Mouse (Mus musculus): ENCODE results near the gene Msh4. TPM values are rescaled to one million over a fixed set of nuclear protein-coding genes. Genes with fewer than 3 reads are reported as not detected.

Msh4 gene
- total and polyA plus RNA-seq, 3 experiments: 0.14 to 0.42 (median 0.16) TPM

DNA sequence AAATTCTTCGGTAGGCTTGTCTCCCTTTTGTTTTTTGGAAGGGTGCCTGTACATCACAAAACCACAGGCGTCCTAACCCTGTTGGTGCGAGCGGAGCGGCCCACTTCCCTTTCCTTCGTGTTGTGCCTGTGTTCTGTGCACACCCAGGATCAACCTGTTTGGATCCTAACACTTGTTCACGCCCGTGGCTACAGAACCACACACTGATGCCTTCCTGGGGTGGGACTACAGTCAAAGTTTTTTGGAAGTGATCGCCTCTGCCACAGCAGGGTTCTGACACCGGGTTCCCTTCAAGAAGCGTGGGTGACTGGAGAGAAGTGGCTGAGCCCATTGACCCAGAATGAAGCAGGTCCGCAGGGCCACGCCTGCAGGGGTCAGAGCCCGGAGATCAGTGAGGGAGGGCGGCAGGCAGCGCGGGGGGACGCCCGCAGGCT, 38.0 kb upstream of the Msh4 start (continued):
- no peak for TF ChIP-seq RAD21 (IDR thresholded peaks at IDR 0.05; ENCODE audit: low read depth, low read length)
- TF ChIP-seq SMC3 (IDR thresholded peaks at IDR 0.05; ENCODE audit: low read depth, low read length): no peak
- TF ChIP-seq POLR2AphosphoS2 (IDR thresholded peaks at IDR 0.05; ENCODE audit: low read depth, low read length): 0 out of 2 replicates have a peak, but pooled peaks have one; percentile 2
- TF ChIP-seq ETS1 (conservative IDR thresholded peaks at IDR 0.05; ENCODE audit: low read depth, low read length): peak; percentile 16; the same call in 1 of the 2 replicates
- 0 out of 2 replicates have a peak, but pooled peaks have one; percentile 9 for TF ChIP-seq BHLHE40 (IDR thresholded peaks at IDR 0.05; ENCODE audit: low read depth, low read length)
- TF ChIP-seq CHD1 (IDR thresholded peaks at IDR 0.05; ENCODE audit: low read depth, low read length): no peak; the same call in none of the 2 replicates

DNA sequence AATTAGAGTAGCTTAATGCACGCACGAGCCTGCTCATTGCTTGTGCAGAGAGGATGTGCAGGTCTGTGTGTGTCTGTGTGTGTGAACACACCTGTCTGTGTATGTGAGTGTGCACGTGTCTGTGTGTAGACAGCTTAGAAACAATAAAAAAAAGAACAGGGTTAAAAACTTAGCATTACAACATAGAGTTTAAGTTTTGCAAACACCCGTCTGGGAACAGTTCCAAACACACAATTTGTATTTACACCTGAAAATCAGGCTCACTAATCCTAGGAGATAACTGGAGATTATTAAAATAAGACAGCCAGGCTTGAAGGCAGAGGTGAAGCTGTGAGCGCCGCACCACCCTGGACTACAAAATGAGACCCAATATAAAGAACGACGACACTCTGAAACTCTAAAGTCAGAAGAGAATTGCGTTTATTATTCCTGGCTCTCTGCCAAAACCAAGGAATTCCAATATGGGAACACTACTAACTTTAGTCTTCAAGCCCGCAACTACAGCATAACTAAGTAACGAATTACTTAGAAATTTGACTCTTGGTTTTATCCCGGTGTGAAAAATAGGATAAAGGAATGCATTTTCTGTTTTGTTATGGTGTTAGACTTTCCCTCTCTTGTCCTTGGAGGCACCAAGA, 37.2 kb upstream of the Msh4 start:
- H3K4me1 ChIP-seq (ENCODE audit: control insufficient read depth in 1 of 2, insufficient read depth in 2 of 2): peaks cover 2 to 35% of the 10 kb centered on the region in 2 experiments; a peak in 2 of 4 replicates
- no peaks in the 10 kb centered on the region for H3K9me3 ChIP-seq (replicated peaks; ENCODE audit: low read length)
- TF ChIP-seq CHD2 (IDR thresholded peaks at IDR 0.05; ENCODE audit: low read length) (no peak), POLR2A (IDR thresholded peaks at IDR 0.05; ENCODE audit: low read depth, low read length) (no peak)
- H3K9ac ChIP-seq (ENCODE audit: insufficient read depth, low read depth): peak overlapping the region; percentile 47
- in situ Hi-C loops (cut with MboI; ENCODE audit: low pct_ligation_motif_present, low pct_unique_long_range_greater_than_20kb, low sequenced_read_pairs) (no loop called here), dilution Hi-C loops (cut with MboI; ENCODE audit: extremely low pct_ligation_motif_present, extremely low pct_unique_long_range_greater_than_20kb, low sequenced_read_pairs) (no loop called here)
- peak overlapping the region; percentile 69 to 92 (median 75) for H3K4me3 ChIP-seq (replicated peaks in 1 of 3; ENCODE audit: low read depth in 2 of 3, low read length in 2 of 3, poor library complexity in 1 of 3)
- H3K27me3 ChIP-seq (replicated peaks): peaks cover 1% of the 10 kb centered on the region
- H3K79me2 ChIP-seq (replicated peaks; ENCODE audit: control insufficient read depth, extremely low read depth, insufficient read depth, poor library complexity, severe bottlenecking): peaks cover 13% of the 10 kb centered on the region
- peaks cover 20 to 39% of the 10 kb centered on the region in 2 experiments for H3K36me3 ChIP-seq (replicated peaks in 1 of 2; ENCODE audit: control insufficient read depth in 1 of 2, insufficient read depth in 1 of 2, low read length in 1 of 2)
- no peak overlapping the region for H3K27ac ChIP-seq (ENCODE audit: insufficient read depth, low read depth)
- H3K4me2 ChIP-seq (ENCODE audit: insufficient read depth, low read depth, poor library complexity, severe bottlenecking): peak overlapping the region; percentile 66
- no peak for DNase-seq (ENCODE audit: extremely low read depth)

DNA sequence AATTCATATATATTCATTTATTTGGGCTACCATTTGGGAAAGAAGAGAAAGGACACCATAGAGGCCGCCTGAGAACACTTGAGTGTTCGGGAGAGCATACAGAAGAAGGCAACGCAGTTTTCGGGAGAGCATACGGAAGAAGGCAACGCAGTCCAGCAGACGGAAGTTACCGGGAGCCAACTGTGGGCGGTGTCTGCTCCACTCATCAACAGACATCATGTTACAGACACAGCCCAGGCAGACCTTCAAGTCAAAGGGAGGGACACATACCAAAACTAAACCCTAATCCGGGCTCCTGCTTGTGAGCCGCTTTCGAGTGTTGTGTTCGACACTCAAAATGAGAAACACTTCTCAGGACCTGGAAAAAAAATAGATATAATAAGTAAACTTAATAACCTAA, 35.7 kb upstream of the Msh4 start:
- in situ Hi-C loops (cut with MboI; ENCODE audit: low pct_ligation_motif_present, low pct_unique_long_range_greater_than_20kb, low sequenced_read_pairs) (no loop called here), dilution Hi-C loops (cut with MboI; ENCODE audit: extremely low pct_ligation_motif_present, extremely low pct_unique_long_range_greater_than_20kb, low sequenced_read_pairs) (no loop called here)
- no peak overlapping the region for H3K27ac ChIP-seq (ENCODE audit: insufficient read depth, low read depth)
- H3K4me3 ChIP-seq (replicated peaks in 1 of 3; ENCODE audit: low read depth in 2 of 3, low read length in 2 of 3, poor library complexity in 1 of 3): no peak overlapping the region
- no peak overlapping the region for H3K4me2 ChIP-seq (ENCODE audit: insufficient read depth, low read depth, poor library complexity, severe bottlenecking)
- peaks cover 1% of the 10 kb centered on the region for H3K27me3 ChIP-seq (replicated peaks)
- DNase-seq (ENCODE audit: extremely low read depth): no peak
- H3K79me2 ChIP-seq (replicated peaks; ENCODE audit: control insufficient read depth, extremely low read depth, insufficient read depth, poor library complexity, severe bottlenecking): peaks cover 13% of the 10 kb centered on the region
- TF ChIP-seq IRF4 (IDR thresholded peaks at IDR 0.05; ENCODE audit: low read depth, low read length) (no peak), MYC (IDR thresholded peaks at IDR 0.05; ENCODE audit: low read depth, low read length) (no peak), MAX (IDR thresholded peaks at IDR 0.05; ENCODE audit: low read length) (no peak), POLR2AphosphoS2 (IDR thresholded peaks at IDR 0.05; ENCODE audit: low read depth, low read length) (no peak), MXI1 (IDR thresholded peaks at IDR 0.05; ENCODE audit: low read depth, low read length) (no peak), ELF1 (IDR thresholded peaks at IDR 0.05; ENCODE audit: low read depth, low read length) (no peak), ZC3H11A (IDR thresholded peaks at IDR 0.05; ENCODE audit: low read depth, low read length) (no peak)
- peaks cover 34 to 54% of the 10 kb centered on the region in 2 experiments for H3K36me3 ChIP-seq (replicated peaks in 1 of 2; ENCODE audit: control insufficient read depth in 1 of 2, insufficient read depth in 1 of 2, low read length in 1 of 2)
- H3K9ac ChIP-seq (ENCODE audit: insufficient read depth, low read depth): no peak overlapping the region
- peaks cover 2 to 32% of the 10 kb centered on the region in 2 experiments; a peak in 2 of 4 replicates for H3K4me1 ChIP-seq (ENCODE audit: control insufficient read depth in 1 of 2, insufficient read depth in 2 of 2)
- H3K9me3 ChIP-seq (replicated peaks; ENCODE audit: low read length): no peaks in the 10 kb centered on the region
